Mouse (Mus musculus) myocyte (in vitro differentiated cells): ENCODE data around the gene Trim17.

ENCODE experiments used
- E2F4 ChIP-seq: IDR thresholded peaks from one replicate; pipeline ENCODE4 v1.6.1; 2011; ENCODE audit warnings: mild to moderate bottlenecking, control low read depth, moderate library complexity; ENCODE audit not compliant: insufficient read depth
- MYOG ChIP-seq, 3 experiments: IDR thresholded peaks; one replicate each; pipeline ENCODE4 v1.6.1; 2011; ENCODE audit warnings: control low read depth in 2 of 3, low read depth in 2 of 3, mild to moderate bottlenecking in 2 of 3; ENCODE audit not compliant: insufficient read length in 2 of 3, control insufficient read depth in 1 of 3, insufficient read depth in 1 of 3
- POLR2A ChIP-seq: IDR thresholded peaks from one replicate; pipeline ENCODE4 v1.6.1; 2011; ENCODE audit warnings: low read depth, mild to moderate bottlenecking, control low read depth, moderate library complexity; ENCODE audit not compliant: insufficient read length
- POLR2AphosphoS2 ChIP-seq: IDR thresholded peaks from one replicate; pipeline ENCODE4 v1.6.1; 2011; ENCODE audit warnings: low read depth, control low read depth; ENCODE audit not compliant: insufficient read length
- TCF12 ChIP-seq: IDR thresholded peaks from one replicate; pipeline ENCODE4 v1.6.1; 2011; ENCODE audit warnings: mild to moderate bottlenecking, control low read depth; ENCODE audit not compliant: poor library complexity, insufficient read depth, severe bottlenecking
- TCF3 ChIP-seq: IDR thresholded peaks from one replicate; pipeline ENCODE4 v1.6.1; 2011; ENCODE audit warnings: low read depth, control low read depth; ENCODE audit not compliant: insufficient read length
- USF1 ChIP-seq: IDR thresholded peaks from one replicate; pipeline ENCODE4 v1.6.1; 2011; ENCODE audit warnings: low read depth, mild to moderate bottlenecking, control low read depth, moderate library complexity

- TF ChIP-seq E2F4 (no peak), MYOG (IDR thresholded peaks at IDR 0.05; ENCODE audit: control insufficient read depth in 1 of 3, insufficient read depth in 1 of 3, insufficient read length in 2 of 3, low read depth in 2 of 3) (no peak), POLR2A (no peak), POLR2AphosphoS2 (no peak), USF1 (no peak), TCF12 (no peak), TCF3 (no peak)
Observed at GRCm38 (mm10) chr11:58929055-58929454, 25.4 kb upstream of the Trim17 start.
